32 mouse cellular contexts compared by ENCODE assay signal in genomic region chr15:98161026-98161805, GRCm38 (mm10). TPM values are rescaled to one million over a fixed set of nuclear protein-coding genes. Genes with fewer than 3 reads are reported as not detected.
DNase-seq lines count a peak whose midpoint lies in the region; ATAC-seq and TF ChIP-seq lines count a peak whose summit lies in the region.
"Had no signal": no experiment of that assay in that cellular context is flagged by ENCODE, and none has a peak within 500 bp of the region (broad histone marks: within the 10 kb centered on the region; RNA-seq: fewer than 3 reads in every experiment).

No protein-coding gene starts in this region.

- intact Hi-C loops in heart, postnatal 36 days (cut with DNase I) = no loop called here

- peaks cover 15% of the 10 kb centered on the region for H3K4me1 ChIP-seq in midbrain, embryonic 10.5 days
- H3K4me1 ChIP-seq in midbrain, postnatal 0 days (ENCODE audit: insufficient read depth, low read length) = no peaks in the 10 kb centered on the region
- H3K4me1 ChIP-seq: heart, embryonic 15.5 days; intestine, embryonic 15.5 days had no signal

- 0 out of 2 replicates have a peak overlapping the region, but pooled peaks have one; percentile 13 for H3K27ac ChIP-seq in midbrain, embryonic 10.5 days (replicated peaks)
- H3K27ac ChIP-seq in midbrain, postnatal 0 days (ENCODE audit: low read depth, low read length) = no peak overlapping the region
- H3K27ac ChIP-seq: heart, embryonic 15.5 days; hindbrain, embryonic 12.5 days; intestine, embryonic 15.5 days had no signal

- DNase-seq in heart, adult 11 months = peak; percentile 83
- no peak for DNase-seq in heart, postnatal 36 days
- DNase-seq in midbrain, embryonic 10.5 days (ENCODE audit: low spot score) = no peak
- no peak for DNase-seq in midbrain, postnatal 0 days (ENCODE audit: low spot score)
- peak; percentile 24 for DNase-seq in ZHBTc4 (ENCODE audit: low read depth, low spot score)
- no peak for DNase-seq in right cerebral cortex, postnatal 36 days (ENCODE audit: low spot score in 2 of 2)
- DNase-seq in spleen, postnatal 36 days (ENCODE audit: low spot score in 2 of 2) = no peak
- DNase-seq: adrenal gland, adult 8-10 months; adrenal gland, postnatal 25 days; cerebellum, adult 18-20 months; cerebellum, adult 9-10 months; cerebellum, postnatal 14 days; gastrocnemius, postnatal 10 days; gastrocnemius, postnatal 36 days; heart, adult 18-20 months; heart, postnatal 10 days; heart, postnatal 4 days had no signal

- peaks cover 15% of the 10 kb centered on the region for H3K27me3 ChIP-seq in midbrain, embryonic 10.5 days (ENCODE audit: low read depth, poor library complexity, severe bottlenecking)
- H3K27me3 ChIP-seq in midbrain, postnatal 0 days (ENCODE audit: insufficient read depth, low read length) = no peaks in the 10 kb centered on the region

- H3K4me2 ChIP-seq in midbrain, postnatal 0 days (ENCODE audit: low read depth, low read length, poor library complexity, severe bottlenecking) = no peak overlapping the region
- H3K4me2 ChIP-seq: heart, embryonic 12.5 days; heart, embryonic 15.5 days; hindbrain, embryonic 12.5 days; intestine, embryonic 15.5 days had no signal

- WGBS in midbrain, embryonic 10.5 days = 75% methylated on average over 19 of the region's 19 CpGs
- 54% methylated on average over 19 of the region's 19 CpGs for WGBS in midbrain, postnatal 0 days

- ATAC-seq in midbrain, postnatal 0 days (ENCODE audit: low FRiP score) = no peak
- ATAC-seq in megakaryocyte, adult 5-6 weeks (ENCODE audit: poor library complexity, severe bottlenecking) = peak; percentile 43
- ATAC-seq: activated CD4-positive, CD25-positive, alpha-beta regulatory T cell, adult 4 months; CD4-positive, CD25-positive, alpha-beta regulatory T cell, adult 4 months; forebrain, embryonic 14.5 days; hindbrain, embryonic 16.5 days; intestine, embryonic 15.5 days had no signal

- H3K4me3 ChIP-seq in midbrain, embryonic 10.5 days = no peak overlapping the region
- no peak overlapping the region for H3K4me3 ChIP-seq in midbrain, postnatal 0 days (ENCODE audit: low read depth, low read length)
- H3K4me3 ChIP-seq: heart, embryonic 12.5 days; heart, embryonic 15.5 days; hindbrain, embryonic 12.5 days; intestine, embryonic 15.5 days had no signal

- no peaks in the 10 kb centered on the region for H3K9me3 ChIP-seq in midbrain, embryonic 10.5 days (replicated peaks)
- no peaks in the 10 kb centered on the region for H3K9me3 ChIP-seq in midbrain, postnatal 0 days (ENCODE audit: low read length)
- H3K9me3 ChIP-seq: heart, embryonic 12.5 days; heart, embryonic 15.5 days; hindbrain, embryonic 12.5 days; intestine, embryonic 15.5 days had no signal

- TF ChIP-seq CTCF in midbrain, postnatal 0 days (IDR thresholded peaks at IDR 0.05) = no peak

- no peak overlapping the region for H3K9ac ChIP-seq in midbrain, postnatal 0 days (replicated peaks; ENCODE audit: low read length, poor library complexity, severe bottlenecking)
- H3K9ac ChIP-seq: heart, embryonic 12.5 days; heart, embryonic 15.5 days; hindbrain, embryonic 12.5 days; intestine, embryonic 15.5 days had no signal

- H3K36me3 ChIP-seq in midbrain, embryonic 10.5 days = no peaks in the 10 kb centered on the region
- H3K36me3 ChIP-seq in midbrain, postnatal 0 days (ENCODE audit: insufficient read depth, low read length) = no peaks in the 10 kb centered on the region
- H3K36me3 ChIP-seq: heart, embryonic 12.5 days; heart, embryonic 15.5 days; hindbrain, embryonic 12.5 days; intestine, embryonic 15.5 days had no signal

RNA-seq across cellular contexts. Expression of gene Asb8, which starts 4.2 kb away (rescaled TPM):
- total RNA-seq in heart, postnatal 36 days (2021) = 100 to 1,000 TPM in 1 of 2 experiments, 10 to 100 TPM in 1; 98.7 to 109 TPM
- 41.7 and 47.2 TPM in 2 replicates for polyA plus RNA-seq in midbrain, embryonic 10.5 days (2016; fragmentation: Nextera tagmentation; extraction: Ambion mirVana)
- 60.5 and 72.7 TPM in 2 replicates for total RNA-seq in midbrain, postnatal 0 days (2014; rRNA removed)
- polyA plus RNA-seq in midbrain, postnatal 0 days (2015; fragmentation: Nextera tagmentation; extraction: Ambion mirVana) = 59.2 and 64.9 TPM in 2 replicates
- 29.8 and 34.5 TPM in 2 replicates for total RNA-seq in megakaryocyte, adult 5-6 weeks (2015)
- 30.0 and 31.4 TPM in 2 replicates for total RNA-seq in megakaryocyte, adult 5-6 weeks (2017)

RNA-seq across cellular contexts. Expression of gene Ccdc184, which starts 5.7 kb away (rescaled TPM):
- 1 to 10 TPM in 1 of 2 experiments, under 1 TPM in 1; 0.60 to 1.0 TPM for total RNA-seq in heart, postnatal 36 days (2021)
- 7.3 and 11.2 TPM in 2 replicates for polyA plus RNA-seq in midbrain, embryonic 10.5 days (2016; fragmentation: Nextera tagmentation; extraction: Ambion mirVana)
- total RNA-seq in midbrain, postnatal 0 days (2014; rRNA removed) = 127 and 129 TPM in 2 replicates
- polyA plus RNA-seq in midbrain, postnatal 0 days (2015; fragmentation: Nextera tagmentation; extraction: Ambion mirVana) = 132 and 145 TPM in 2 replicates
- total RNA-seq in megakaryocyte, adult 5-6 weeks (2015) = not detected in 2 replicates
- not detected in 2 replicates for total RNA-seq in megakaryocyte, adult 5-6 weeks (2017)
- total RNA-seq: gastrocnemius, adult 18-20 months; gastrocnemius, postnatal 10 days; gastrocnemius, postnatal 36 days; MEL had no signal

RNA-seq across cellular contexts. Expression of gene Olfr288, which starts 34.1 kb away (rescaled TPM):
- total RNA-seq in heart, postnatal 36 days (2021) = not detected
- polyA plus RNA-seq in midbrain, embryonic 10.5 days (2016; fragmentation: Nextera tagmentation; extraction: Ambion mirVana) = not detected in 2 replicates
- total RNA-seq in midbrain, postnatal 0 days (2014; rRNA removed) = not detected in 2 replicates
- not detected in 2 replicates for polyA plus RNA-seq in midbrain, postnatal 0 days (2015; fragmentation: Nextera tagmentation; extraction: Ambion mirVana)
- not detected in 2 replicates for total RNA-seq in megakaryocyte, adult 5-6 weeks (2015)
- total RNA-seq in megakaryocyte, adult 5-6 weeks (2017) = not detected in 2 replicates
- total RNA-seq: adrenal gland, adult 8-10 months; adrenal gland, postnatal 25 days; gastrocnemius, adult 18-20 months; gastrocnemius, postnatal 10 days; gastrocnemius, postnatal 36 days; heart, adult 18-20 months; heart, postnatal 10 days; heart, postnatal 4 days; MEL had no signal
- polyA plus RNA-seq: activated CD4-positive, CD25-positive, alpha-beta regulatory T cell, adult 4 months; C2C12; CD4-positive, CD25-positive, alpha-beta regulatory T cell, adult 4 months; embryonic facial prominence, embryonic 11.5 days; embryonic facial prominence, embryonic 14.5 days; forebrain, embryonic 11.5 days; forebrain, embryonic 14.5 days; heart, embryonic 12.5 days; heart, embryonic 15.5 days; hindbrain, embryonic 12.5 days; hindbrain, embryonic 16.5 days; intestine, embryonic 15.5 days had no signal

RNA-seq across cellular contexts. Expression of gene Gm44579, which starts 59.6 kb away (rescaled TPM):
- not detected for total RNA-seq in heart, postnatal 36 days (2021)
- not detected in 2 replicates for polyA plus RNA-seq in midbrain, embryonic 10.5 days (2016; fragmentation: Nextera tagmentation; extraction: Ambion mirVana)
- not detected in 2 replicates for total RNA-seq in midbrain, postnatal 0 days (2014; rRNA removed)
- polyA plus RNA-seq in midbrain, postnatal 0 days (2015; fragmentation: Nextera tagmentation; extraction: Ambion mirVana) = 0.09 and 0.11 TPM in 2 replicates
- not detected in 2 replicates for total RNA-seq in megakaryocyte, adult 5-6 weeks (2015)
- not detected in 2 replicates for total RNA-seq in megakaryocyte, adult 5-6 weeks (2017)
- total RNA-seq: adrenal gland, adult 8-10 months; adrenal gland, postnatal 25 days; gastrocnemius, adult 18-20 months; gastrocnemius, postnatal 10 days; gastrocnemius, postnatal 36 days; heart, adult 18-20 months; heart, postnatal 10 days; heart, postnatal 4 days; MEL had no signal
- polyA plus RNA-seq: activated CD4-positive, CD25-positive, alpha-beta regulatory T cell, adult 4 months; C2C12; CD4-positive, CD25-positive, alpha-beta regulatory T cell, adult 4 months; embryonic facial prominence, embryonic 11.5 days; embryonic facial prominence, embryonic 14.5 days; forebrain, embryonic 11.5 days; forebrain, embryonic 14.5 days; heart, embryonic 12.5 days; heart, embryonic 15.5 days; hindbrain, embryonic 12.5 days; hindbrain, embryonic 16.5 days; intestine, embryonic 15.5 days had no signal

RNA-seq across cellular contexts. Expression of gene Olfr287, which starts 59.6 kb away (rescaled TPM):
- total RNA-seq in heart, postnatal 36 days (2021) = not detected
- polyA plus RNA-seq in midbrain, embryonic 10.5 days (2016; fragmentation: Nextera tagmentation; extraction: Ambion mirVana) = not detected in 2 replicates
- 0.44 and 1.2 TPM in 2 replicates for total RNA-seq in midbrain, postnatal 0 days (2014; rRNA removed)
- 1.2 and 1.5 TPM in 2 replicates for polyA plus RNA-seq in midbrain, postnatal 0 days (2015; fragmentation: Nextera tagmentation; extraction: Ambion mirVana)
- not detected in 2 replicates for total RNA-seq in megakaryocyte, adult 5-6 weeks (2015)
- not detected in 2 replicates for total RNA-seq in megakaryocyte, adult 5-6 weeks (2017)
- total RNA-seq: adrenal gland, postnatal 25 days; gastrocnemius, adult 18-20 months; gastrocnemius, postnatal 10 days; gastrocnemius, postnatal 36 days; heart, adult 18-20 months; heart, postnatal 10 days; heart, postnatal 4 days; MEL had no signal
- polyA plus RNA-seq: activated CD4-positive, CD25-positive, alpha-beta regulatory T cell, adult 4 months; C2C12; CD4-positive, CD25-positive, alpha-beta regulatory T cell, adult 4 months; embryonic facial prominence, embryonic 11.5 days; embryonic facial prominence, embryonic 14.5 days; forebrain, embryonic 11.5 days; forebrain, embryonic 14.5 days; heart, embryonic 12.5 days; heart, embryonic 15.5 days; hindbrain, embryonic 12.5 days; intestine, embryonic 15.5 days had no signal

Comparison
In these comparisons a context has a peak if more than half of its experiments do, and no peak if none do; other contexts are left out.
1. DNase-seq: peak in heart, adult 11 months (single experiment) and ZHBTc4 (single experiment); none in heart, postnatal 36 days (0 of 2), midbrain, embryonic 10.5 days (single experiment), midbrain, postnatal 0 days (single experiment), right cerebral cortex, postnatal 36 days (0 of 2) and spleen, postnatal 36 days (0 of 2).
2. RNA of gene Ccdc184, which starts 5.7 kb away (total RNA-seq): 127 to 129 TPM in midbrain, postnatal 0 days; 0.60 to 1.0 TPM in heart, postnatal 36 days and not detected in megakaryocyte, adult 5-6 weeks; every median in the first group is over 10 times any median in the second.